Mouse (Mus musculus): Measurements from ENCODE around the gene Sgms2. TPM values are rescaled to one million over a fixed set of nuclear protein-coding genes. Genes with fewer than 3 reads are reported as not detected.

The Sgms2 gene
- total RNA-seq, 2 experiments from 2014 or later: 2.5 to 3.1 TPM

DNA sequence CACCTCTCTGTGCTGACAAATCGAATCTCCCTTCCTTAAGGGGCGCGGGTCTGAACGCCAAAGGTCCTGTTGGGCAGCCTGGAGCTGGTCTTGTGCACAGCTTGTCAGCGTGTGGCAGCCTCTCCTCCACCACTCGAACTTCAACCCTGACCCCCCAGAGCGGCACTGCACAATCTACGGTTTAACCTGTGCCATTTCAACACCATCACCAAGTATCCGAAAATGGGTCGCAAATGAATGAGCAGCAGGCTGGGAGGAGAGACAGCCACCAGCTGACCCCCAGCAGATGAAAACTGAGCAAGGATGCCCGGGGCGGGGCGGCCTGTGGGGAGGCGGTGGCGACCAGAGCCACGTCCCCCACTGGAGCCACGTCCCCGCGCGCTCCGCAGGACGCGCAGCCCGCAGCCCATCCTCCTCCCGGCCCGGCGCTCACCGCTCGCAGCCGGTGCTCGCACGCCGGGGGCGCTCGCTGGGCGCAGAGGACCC is 1.5 kb downstream of the Sgms2 start:
- no peak for DNase-seq (ENCODE audit: low spot score)
- intact Hi-C loops (cut with DNase I): no loop called here

DNA sequence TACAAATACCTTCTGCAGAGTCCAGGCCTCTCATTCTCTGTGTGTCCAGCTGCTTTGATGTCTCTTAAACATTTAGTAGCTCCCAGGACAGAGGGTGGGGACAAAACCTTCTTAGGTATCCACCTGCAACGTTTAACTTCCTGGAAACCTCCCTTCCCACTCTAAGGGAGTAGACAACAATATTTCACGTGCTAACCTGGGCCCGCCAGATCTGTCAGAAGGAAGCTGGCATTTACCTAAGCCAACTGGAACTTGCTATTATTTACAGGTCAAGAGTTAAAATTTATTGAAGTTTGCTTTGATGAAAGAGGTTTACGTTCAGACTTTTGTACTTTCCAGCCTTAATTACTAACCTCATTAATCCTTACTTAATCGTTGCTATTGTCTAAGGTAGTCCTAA is 2.2 kb downstream of the Sgms2 start:
- intact Hi-C loops (cut with DNase I): no loop called here

DNA sequence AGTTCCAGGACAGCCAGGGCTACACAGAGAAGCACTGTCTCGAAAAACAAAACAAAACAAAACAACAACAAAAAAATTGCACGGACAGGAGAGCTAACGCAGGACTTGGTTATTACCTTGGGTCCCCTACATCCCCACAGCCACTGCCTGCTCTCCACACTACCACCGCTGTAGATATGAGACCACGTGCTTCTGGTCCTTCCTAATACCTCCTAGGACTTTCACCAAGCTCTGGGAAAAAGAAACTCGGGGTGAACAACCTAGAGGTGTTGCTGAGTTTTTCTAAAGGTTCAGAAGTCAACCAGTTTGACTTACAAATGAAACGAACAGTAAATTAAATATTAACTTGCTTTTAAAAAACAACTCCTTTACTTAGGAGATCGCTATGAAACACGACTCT is 2.8 kb downstream of the Sgms2 start:
- no peak for DNase-seq (ENCODE audit: low spot score)
- intact Hi-C loops (cut with DNase I): no loop called here

More for the DNA sequence above, 2.2 kb downstream of the Sgms2 start:
- DNase-seq (ENCODE audit: low spot score): no peak

DNA sequence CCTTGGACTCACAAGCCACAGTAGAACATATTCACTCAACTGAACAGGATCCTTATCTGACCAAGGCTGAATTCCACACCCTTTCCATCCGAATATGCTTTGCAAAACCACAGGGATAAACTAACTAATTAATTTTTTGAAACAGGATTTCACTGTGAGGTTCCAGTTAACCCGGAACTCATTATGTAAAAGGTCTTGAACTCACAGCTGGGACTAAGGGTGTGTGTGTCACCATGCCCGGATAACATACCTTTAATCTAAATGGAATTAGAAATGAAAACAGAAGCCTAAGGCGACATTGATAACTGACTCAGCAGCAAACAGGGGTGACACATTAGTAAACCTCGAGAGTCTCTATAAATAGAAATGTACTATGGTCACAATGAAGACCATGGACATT is 5.8 kb downstream of the Sgms2 start:
- intact Hi-C loops (cut with DNase I): no loop called here
- no peak for DNase-seq (ENCODE audit: low spot score)

DNA sequence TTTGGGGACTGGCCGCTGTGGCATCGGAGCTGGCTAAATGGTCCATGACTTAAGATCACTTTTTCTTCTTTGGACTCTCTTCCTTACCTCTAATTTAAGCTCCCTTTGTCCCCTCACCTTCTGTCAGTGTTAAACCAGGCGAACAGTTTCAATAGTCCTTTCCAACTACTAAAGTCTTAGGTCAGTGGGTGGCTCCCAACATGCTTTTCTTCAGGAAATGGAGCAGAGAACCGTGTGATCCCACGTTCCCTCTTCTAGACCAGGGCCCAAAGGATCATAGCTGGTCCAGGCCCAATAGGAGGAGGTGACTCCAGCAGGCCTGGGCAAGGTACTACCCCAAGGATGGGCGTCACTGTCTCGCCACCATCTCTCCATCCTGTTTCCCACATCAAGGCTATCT is 7.6 kb downstream of the Sgms2 start:
- intact Hi-C loops (cut with DNase I): no loop called here
- no peak for DNase-seq (ENCODE audit: low spot score)

DNA sequence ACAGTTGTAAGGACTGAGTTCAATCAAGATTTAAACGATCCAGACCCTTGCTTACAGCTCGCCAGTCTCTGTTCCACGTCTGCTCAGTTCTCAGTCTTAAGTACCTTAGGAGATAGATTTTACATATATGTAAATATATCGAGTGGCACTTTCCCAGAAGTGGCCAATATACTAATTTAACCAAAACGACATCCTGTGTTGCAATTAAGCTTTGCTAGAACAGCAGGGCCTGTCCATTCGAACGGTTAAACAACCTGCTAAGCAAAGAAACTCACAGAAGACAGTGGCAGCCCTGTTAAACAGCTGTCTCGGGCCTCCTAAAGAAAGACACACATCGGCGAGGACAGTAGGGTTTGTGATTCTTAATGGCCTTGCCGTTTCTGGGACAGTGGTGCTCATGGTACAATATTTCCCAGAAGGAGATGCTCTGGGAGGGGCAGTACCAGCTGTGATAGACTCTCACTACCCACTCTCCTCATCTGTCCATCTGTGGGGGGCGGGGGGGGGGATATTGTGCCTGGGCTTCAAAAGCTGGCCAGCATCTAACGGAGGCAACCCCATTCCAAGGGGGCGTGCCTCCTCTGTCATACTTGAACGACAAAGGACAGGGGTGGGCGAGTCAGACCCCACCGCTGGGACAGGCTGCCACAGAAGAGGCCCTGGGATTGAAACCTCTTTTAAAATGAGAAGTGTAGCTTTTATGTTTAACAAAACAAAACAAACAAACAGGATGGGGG is 9.1 kb downstream of the Sgms2 start:
- intact Hi-C loops (cut with DNase I): no loop called here
- no peak for DNase-seq (ENCODE audit: low spot score)

DNA sequence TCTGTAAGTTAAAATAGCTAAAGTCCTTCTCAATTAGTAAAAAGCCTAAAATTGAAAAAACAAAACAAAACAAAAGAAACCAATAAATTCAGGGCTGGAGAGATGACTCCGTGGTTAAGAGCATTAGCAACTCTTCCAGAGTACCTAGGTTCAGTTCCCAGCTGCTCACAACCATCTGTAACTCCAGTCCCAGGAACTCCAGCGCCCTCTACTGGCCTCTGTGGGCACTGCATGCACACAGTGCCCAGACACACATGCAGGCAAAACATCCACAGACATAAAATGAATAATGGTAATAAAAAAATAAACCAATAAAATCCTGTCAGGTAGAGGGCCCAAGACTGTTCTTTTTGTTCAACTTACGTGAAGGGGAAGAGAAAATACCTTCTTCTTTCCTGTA is 10.6 kb downstream of the Sgms2 start:
- DNase-seq (ENCODE audit: low spot score): no peak

DNA sequence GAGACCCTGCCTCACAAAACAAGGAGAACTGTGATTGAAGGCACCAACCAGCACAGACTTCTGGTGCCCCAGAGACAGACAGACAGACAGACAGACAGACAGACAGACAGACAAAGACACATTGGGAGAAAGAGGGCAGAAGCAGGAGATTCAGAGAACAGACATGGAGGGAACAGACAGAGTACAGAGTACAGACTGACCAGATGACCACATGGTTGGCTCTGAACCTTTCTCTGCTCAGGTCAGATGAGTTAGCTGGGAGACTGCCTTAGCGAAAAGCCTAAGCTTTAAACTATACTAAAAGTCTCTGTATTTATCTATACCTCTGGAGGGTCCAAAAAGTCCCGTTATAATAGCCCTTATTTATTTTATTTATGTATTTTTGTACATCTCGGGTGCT is 11.8 kb downstream of the Sgms2 start:
- intact Hi-C loops (cut with DNase I): no loop called here

More for the DNA sequence above, 10.6 kb downstream of the Sgms2 start:
- intact Hi-C loops (cut with DNase I): no loop called here

DNA sequence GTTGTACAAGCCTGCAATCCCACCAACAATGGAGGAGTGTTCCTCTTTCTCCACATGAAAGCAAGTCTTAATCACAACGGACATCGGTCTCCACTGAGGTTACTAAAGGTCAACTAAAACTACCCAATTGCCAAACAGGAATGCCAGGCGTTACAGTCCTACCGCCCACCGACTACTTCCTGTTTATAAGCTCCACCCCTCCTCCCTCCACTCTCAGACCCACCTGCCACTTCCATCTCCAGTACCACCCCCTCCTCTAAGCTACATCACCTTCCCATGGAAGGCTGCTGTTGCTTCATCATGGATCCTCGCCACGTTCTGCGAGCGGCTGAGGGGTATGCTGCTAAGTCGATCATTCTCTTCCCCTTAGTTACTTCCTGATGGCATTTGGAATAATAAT is 15.2 kb downstream of the Sgms2 start:
- no peak for DNase-seq (ENCODE audit: low spot score)
- intact Hi-C loops (cut with DNase I): no loop called here

More for the DNA sequence above, 11.8 kb downstream of the Sgms2 start:
- DNase-seq (ENCODE audit: low spot score): no peak

DNA sequence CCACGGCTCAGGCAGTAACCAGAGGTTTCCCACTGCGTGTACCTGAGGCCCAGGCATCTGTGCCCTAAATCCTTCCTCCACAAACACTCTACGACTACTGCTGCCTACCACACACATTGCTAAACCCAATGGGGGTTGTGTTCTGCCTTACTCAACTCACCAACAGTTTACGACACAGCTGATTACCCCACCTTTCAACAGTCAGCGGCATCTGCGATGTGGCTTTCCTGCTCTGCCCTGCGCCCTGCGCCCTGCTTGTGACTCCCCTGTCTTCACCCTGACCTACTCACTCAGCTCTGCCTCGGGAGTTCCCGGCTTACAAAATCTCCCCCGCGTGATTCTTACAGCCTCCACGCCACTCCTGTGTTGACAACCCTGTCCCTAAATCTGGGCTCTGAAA is 16.7 kb downstream of the Sgms2 start:
- DNase-seq (ENCODE audit: low spot score): no peak
- intact Hi-C loops (cut with DNase I): no loop called here

DNA sequence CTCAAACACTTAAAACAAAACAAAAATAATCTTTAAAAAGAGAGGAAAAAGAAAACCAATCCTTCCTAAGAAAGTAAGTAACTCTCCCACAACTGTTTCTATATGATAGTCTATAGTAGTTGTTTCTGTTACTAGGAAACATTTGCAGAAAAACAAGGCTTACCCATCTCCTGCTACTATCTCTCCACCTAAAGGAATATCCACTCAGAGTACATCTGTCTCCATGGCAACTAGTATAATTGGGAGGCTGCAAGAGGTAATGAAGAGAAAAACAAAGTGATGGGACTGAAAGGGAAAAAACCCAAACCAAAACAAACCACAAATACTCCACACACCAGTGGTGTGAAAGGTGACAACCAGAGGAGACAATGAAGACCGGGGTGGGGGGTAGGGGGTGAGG is 17.7 kb downstream of the Sgms2 start:
- no peak for DNase-seq (ENCODE audit: low spot score)
- intact Hi-C loops (cut with DNase I): no loop called here

DNA sequence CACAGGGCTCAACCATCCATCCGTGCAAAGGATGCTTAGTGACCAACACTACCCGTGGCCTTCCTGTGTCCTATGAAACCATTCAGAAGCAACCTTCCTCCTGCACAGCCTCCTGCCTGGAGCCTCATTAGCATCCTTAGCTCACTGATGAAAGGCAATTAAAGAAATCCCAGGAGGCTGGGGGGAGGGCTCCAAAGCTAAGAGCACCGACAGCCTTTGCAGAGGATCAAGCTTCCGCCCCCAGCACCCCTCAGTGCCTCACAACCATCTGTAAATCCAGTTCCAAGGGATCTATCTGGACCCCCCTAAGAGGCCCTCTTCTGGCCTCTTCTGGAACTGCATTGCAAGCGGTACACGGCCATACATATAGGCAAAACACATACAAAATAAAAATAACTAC is 19.4 kb downstream of the Sgms2 start:
- no peak for DNase-seq (ENCODE audit: low spot score)
- intact Hi-C loops (cut with DNase I): no loop called here

DNA sequence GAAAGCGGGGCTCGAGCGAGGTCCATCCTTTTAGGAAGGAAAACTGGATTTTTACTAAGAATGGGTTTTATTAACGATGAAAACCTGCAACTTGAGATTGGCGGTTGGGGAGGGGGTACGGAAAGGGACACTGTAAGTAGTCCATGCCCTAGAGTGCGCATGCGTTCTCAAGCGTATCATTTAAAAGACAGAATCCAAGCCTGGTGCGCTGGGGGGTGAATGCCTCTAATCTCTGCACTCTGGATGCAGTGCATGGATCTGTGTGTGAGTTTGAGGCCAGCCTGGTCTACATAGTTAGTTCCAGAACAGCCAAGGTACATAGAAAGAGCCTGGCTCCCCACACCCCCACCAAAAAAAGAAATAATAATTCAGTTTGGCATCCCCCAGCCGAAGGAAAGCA is 19.8 kb downstream of the Sgms2 start:
- DNase-seq (ENCODE audit: low spot score): no peak
- intact Hi-C loops (cut with DNase I): no loop called here

DNA sequence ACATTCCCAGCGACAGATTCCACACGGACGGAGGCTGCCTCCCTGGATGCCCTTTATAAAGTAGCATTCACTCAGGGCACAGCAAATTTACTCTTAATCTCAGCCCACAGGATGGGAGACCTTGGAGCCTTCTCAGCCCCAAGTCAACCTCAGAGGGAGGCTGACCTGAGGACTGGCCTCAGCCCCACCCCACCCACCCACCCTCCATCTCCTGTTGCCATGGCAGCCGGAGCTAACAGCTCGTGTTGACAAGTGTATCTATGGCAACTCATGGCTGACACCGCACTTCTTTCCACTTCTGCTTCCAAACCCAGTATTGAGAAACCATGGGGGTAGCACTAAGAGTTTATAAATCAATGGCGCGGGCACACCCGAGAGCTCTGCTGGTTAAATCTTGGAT is 20.4 kb downstream of the Sgms2 start:
- no peak for DNase-seq (ENCODE audit: low spot score)
- intact Hi-C loops (cut with DNase I): no loop called here

DNA sequence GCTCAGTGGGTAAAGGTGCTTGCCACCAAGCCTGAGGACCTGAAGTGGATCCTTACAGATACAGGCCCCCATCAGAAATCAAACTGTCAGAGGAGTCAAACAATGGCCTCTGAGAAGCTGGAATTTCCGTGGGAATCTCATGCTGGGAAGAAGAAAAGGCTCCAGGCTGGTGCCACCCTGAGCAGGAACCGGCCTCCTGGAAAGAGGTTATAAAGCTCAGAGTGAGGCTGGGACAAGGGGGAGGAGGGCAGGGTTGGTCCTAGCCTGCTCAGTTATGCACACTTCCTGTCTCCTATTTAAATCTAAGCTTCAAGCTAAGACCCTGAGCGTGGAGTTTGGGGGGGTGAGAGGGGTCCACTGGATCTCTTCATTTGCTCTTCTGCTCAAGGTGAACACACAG is 21.6 kb downstream of the Sgms2 start:
- DNase-seq (ENCODE audit: low spot score): no peak
- intact Hi-C loops (cut with DNase I): no loop called here

DNA sequence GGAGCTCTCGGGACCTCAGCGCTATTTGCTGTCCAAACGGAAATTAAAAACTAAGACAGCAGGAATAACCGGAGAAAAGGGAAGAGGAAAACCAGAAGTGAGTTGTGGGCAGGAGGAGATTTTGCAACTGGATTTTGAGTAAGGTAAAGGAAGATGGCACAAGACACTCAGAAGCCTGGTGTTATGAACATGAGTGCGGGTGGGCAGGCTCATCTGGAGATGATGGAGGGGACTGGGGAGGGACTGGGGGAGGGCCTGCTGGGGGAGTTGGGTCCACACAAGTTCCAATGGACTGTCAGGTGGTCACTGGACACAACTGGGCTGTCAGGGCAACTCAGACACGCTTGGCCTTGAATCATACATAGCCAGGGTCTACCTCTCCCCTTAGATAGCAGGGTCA is 24.8 kb downstream of the Sgms2 start:
- no peak for DNase-seq (ENCODE audit: low spot score)
- intact Hi-C loops (cut with DNase I): no loop called here

DNA sequence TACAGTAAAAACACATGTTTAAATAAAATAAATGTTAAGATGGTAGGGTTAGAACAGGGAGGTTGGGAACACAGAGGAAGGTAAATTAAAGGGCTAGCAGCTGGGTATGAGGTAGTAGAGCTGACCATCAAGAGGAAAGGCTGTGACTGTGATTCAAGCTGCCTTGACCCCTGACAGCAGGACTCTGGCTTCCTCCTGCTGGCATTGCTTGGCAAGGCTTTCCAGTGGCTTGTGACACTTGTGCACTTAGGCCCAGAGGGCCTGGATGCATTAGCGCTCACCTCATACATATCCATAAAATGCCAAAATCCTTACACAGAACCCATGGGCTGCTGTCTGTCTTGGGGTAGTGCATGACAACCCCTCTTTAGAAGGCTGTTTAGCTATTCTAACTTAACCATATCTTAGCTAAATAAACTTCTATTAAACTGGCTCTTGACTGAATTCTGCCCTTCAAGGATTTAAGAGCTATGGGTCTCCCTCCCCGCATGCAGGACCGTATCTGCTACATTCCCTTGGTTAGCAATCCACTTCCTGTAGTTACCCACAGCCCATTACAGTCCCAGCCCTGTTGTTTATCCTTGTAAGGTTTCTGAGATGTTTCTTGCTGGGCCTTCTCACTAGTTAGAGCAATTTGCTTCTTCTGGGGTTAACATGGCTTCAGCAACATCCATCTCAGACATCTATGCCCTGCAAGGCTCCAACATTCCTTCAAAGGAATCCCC is 25.5 kb downstream of the Sgms2 start:
- intact Hi-C loops (cut with DNase I): no loop called here
- no peak for DNase-seq (ENCODE audit: low spot score)

DNA sequence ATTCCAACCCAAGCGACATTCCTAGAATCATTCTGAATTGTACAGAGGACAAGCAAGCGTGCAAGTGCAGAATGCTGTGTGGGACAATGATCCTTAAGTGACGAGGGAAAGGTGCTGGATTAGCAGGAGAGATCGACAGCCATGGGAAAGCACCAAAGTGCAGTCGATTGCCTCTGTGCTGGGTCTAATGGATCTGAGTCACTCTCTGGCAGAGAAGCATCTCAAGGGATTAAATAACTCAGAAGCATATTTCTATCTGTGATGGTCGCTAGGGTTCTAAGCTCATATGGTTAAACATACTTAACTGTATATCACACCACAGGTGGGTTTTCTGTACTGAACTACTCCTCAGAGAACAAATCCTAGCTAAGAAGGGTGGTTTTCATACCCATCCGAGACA is 118.2 kb downstream of the Sgms2 start:
- DNase-seq (ENCODE audit: low spot score): no peak
- intact Hi-C loops (cut with DNase I): no loop called here

DNA sequence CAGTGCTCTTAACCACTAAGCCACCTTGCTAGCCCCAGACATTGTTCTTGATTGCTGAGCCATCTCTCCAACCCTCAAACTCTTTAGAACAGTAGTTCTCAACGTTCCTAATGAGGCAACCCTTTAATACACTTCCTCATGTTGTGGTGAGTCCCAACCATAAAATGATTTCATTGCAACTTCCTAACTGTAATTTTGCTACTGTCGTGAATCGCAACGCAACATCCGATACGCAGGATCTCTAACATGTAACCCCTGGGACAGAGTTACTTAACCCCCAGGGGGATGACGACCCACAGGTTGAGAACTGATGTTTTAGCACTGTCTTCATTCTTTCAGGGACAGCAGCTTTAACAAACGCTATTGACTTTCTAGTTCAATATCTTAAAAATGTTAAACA is 122.5 kb downstream of the Sgms2 start:
- intact Hi-C loops (cut with DNase I): no loop called here
- no peak for DNase-seq (ENCODE audit: low spot score)

DNA sequence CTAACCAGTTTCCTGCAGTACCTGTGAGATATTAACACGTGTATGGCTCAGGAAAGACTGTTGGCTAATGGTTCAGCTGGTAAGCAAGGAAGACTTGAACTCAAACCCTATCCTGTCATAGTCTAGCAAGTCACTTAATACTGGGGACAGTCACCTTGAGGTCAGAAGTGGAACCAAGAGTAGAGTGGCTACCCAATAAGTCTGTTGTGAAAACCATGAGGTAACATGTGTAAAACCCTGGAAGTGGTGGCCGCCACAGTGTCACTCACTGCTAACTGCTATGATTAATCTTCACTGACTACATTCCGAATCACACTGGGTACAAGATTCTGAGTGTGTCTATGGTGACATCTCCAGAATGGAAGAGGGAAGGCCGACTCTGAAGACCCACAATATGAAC is 123.8 kb downstream of the Sgms2 start:
- intact Hi-C loops (cut with DNase I): no loop called here
- DNase-seq (ENCODE audit: low spot score): no peak

DNA sequence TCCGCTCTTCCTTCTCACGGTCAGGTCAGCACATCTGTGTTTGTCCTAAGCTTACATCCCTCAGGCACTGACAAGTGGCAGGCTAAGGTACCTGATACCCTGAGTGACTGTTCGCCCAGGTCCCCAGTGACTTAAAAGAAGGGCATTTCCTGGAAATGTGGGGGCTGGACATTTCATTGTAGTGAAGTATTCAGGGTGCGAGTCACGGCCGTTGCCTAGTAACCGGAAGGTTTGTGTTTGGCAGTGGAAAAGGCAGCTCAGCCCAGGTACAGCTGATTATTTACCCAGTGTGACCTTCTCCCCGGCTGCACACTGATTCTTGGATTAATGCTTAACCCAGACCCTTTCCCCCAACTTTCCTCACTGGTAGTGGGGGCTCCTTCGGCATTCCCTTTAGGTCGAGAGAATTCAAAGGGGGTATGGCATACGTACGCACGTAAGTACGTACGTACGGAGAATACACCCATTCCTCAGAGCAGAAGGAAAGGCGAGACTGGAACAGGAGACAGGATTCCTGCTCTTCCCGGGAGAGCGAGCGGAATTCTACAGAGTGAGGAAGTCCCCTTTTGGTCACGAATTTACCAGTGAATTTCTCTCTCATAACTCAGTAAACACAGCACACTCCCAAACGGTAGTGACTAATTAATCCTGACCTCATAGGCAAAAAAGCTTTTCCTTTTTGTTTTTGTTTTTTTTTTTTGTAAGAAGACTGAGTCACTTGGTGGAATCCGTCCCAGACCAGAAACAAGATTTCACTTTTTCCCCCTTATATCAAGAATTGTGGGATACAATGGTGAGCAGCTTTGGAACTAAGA is 126.4 kb downstream of the Sgms2 start:
- intact Hi-C loops (cut with DNase I): no loop called here
- DNase-seq (ENCODE audit: low spot score): peak; percentile 18
